Mouse (Mus musculus): Measurements from ENCODE around the gene Nup85.
"Not testable (repeated sequence)": the region's sequence is repeated elsewhere in the genome, so short reads cannot be mapped to it uniquely, and the experiment has no call there.

The Nup85 gene

GRCm38 (mm10) chr11:115564064-115564809 is at the start of gene Nup85:
TSS of gene Nup85 (plus strand) at chr11:115564434.
- DNase-seq, result peak; percentile 97

GRCm38 (mm10) chr11:115515021-115515420 is 49.2 kb upstream of the Nup85 start:
- no peak for DNase-seq

GRCm38 (mm10) chr11:115516942-115517341 is 47.3 kb upstream of the Nup85 start:
- DNase-seq, result no peak

- no peak for DNase-seq
Observed at GRCm38 (mm10) chr11:115518693-115519092, 45.5 kb upstream of the Nup85 start.

GRCm38 (mm10) chr11:115519581-115519980 is 44.7 kb upstream of the Nup85 start:
- DNase-seq, result no peak

GRCm38 (mm10) chr11:115520218-115520617 is 44.0 kb upstream of the Nup85 start:
- DNase-seq, result no peak

- no peak for DNase-seq
Observed at GRCm38 (mm10) chr11:115521080-115521479, 43.2 kb upstream of the Nup85 start.

GRCm38 (mm10) chr11:115522238-115522637 is 42.0 kb upstream of the Nup85 start:
- DNase-seq, result no peak

- DNase-seq, result no peak
Observed at GRCm38 (mm10) chr11:115522703-115523102, 41.5 kb upstream of the Nup85 start.

GRCm38 (mm10) chr11:115526446-115526845 is 37.8 kb upstream of the Nup85 start:
- not testable (repeated sequence) for DNase-seq

- DNase-seq, result no peak
Observed at GRCm38 (mm10) chr11:115534759-115535371, 29.4 kb upstream of the Nup85 start.

- peak; percentile 89 for DNase-seq
Observed at GRCm38 (mm10) chr11:115535401-115536037, 28.7 kb upstream of the Nup85 start.

- peak; percentile 99 for DNase-seq
Observed at GRCm38 (mm10) chr11:115536038-115536681, 28.1 kb upstream of the Nup85 start, which contains the start of gene Sumo2. TSS of gene Sumo2 (minus strand) at chr11:115536276.

GRCm38 (mm10) chr11:115536856-115537568 is 27.2 kb upstream of the Nup85 start:
- peak; percentile 22 for DNase-seq

- no peak for DNase-seq
Observed at GRCm38 (mm10) chr11:115538045-115538444, 26.2 kb upstream of the Nup85 start.

- DNase-seq, result no peak
Observed at GRCm38 (mm10) chr11:115543571-115543970, 20.7 kb upstream of the Nup85 start.

GRCm38 (mm10) chr11:115552783-115553182 is 11.5 kb upstream of the Nup85 start:
- peak; percentile 31 for DNase-seq

GRCm38 (mm10) chr11:115555717-115556116 is 8.5 kb upstream of the Nup85 start:
- no peak for DNase-seq

- peak; percentile 32 for DNase-seq
Observed at GRCm38 (mm10) chr11:115563406-115563805, 828 bp upstream of the Nup85 start.

GRCm38 (mm10) chr11:115564961-115565360 is 727 bp downstream of the Nup85 start:
- DNase-seq, result no peak

GRCm38 (mm10) chr11:115579080-115579479 is 14.8 kb downstream of the Nup85 start:
- no peak for DNase-seq

GRCm38 (mm10) chr11:115582913-115583606 is 18.8 kb downstream of the Nup85 start:
- DNase-seq, result no peak
